Mouse (Mus musculus) ES-E14 (cell line): ENCODE results near the gene Adgrd1. TPM values are rescaled to one million over a fixed set of nuclear protein-coding genes. Genes with fewer than 3 reads are reported as not detected.

Experiments
- DNase-seq: peaks from one replicate; pipeline ENCODE4 v3.0.0-alpha.2; 2013; ENCODE audit warnings: low read depth, low spot score
- H3K27ac ChIP-seq: 2 replicates; pipeline ENCODE4 v1.5.1; 2012; ENCODE audit warnings: low read depth, mild to moderate bottlenecking, low read length, moderate library complexity, mixed read lengths; ENCODE audit not compliant: poor library complexity, insufficient read depth, severe bottlenecking
- H3K36me3 ChIP-seq: 2 replicates; pipeline ENCODE4 v1.6.1; 2012; ENCODE audit warnings: mild to moderate bottlenecking, low read length, moderate library complexity, mixed read lengths; ENCODE audit not compliant: control insufficient read depth, poor library complexity, insufficient read depth, severe bottlenecking
- H3K4me1 ChIP-seq, 2 experiments: fragments of 150-350 bp in 1 of 2; sonication (generic) in 1 of 2; 2 replicates each; pipeline ENCODE4 v1.6.1; 2012; ENCODE audit warnings: low read length in 2 of 2, mild to moderate bottlenecking in 1 of 2, mixed read lengths in 1 of 2; ENCODE audit not compliant: control insufficient read depth in 2 of 2, insufficient read depth in 2 of 2, poor library complexity in 1 of 2
- H3K4me3 ChIP-seq, 2 experiments: fragments of 150-350 bp in 1 of 2; sonication (generic) in 1 of 2; 2 replicates each; pipeline ENCODE4 v1.5.1; 2012; ENCODE audit warnings: low read length in 2 of 2, low read depth in 1 of 2, mild to moderate bottlenecking in 1 of 2, mixed read lengths in 1 of 2; ENCODE audit not compliant: insufficient read depth in 1 of 2, poor library complexity in 1 of 2, severe bottlenecking in 1 of 2
- H3K9ac ChIP-seq: 2 replicates; pipeline ENCODE4 v1.6.1; 2012; ENCODE audit warnings: low read depth, mild to moderate bottlenecking, low read length, mixed read lengths; ENCODE audit not compliant: poor library complexity, insufficient read depth, severe bottlenecking
- H3K9me3 ChIP-seq: fragments of 150-350 bp; sonication (generic); 2 replicates; pipeline ENCODE4 v1.6.1; 2012; ENCODE audit warnings: low read depth, mild to moderate bottlenecking, low read length; ENCODE audit not compliant: control insufficient read depth, insufficient read depth
- CHD2 ChIP-seq: IDR thresholded peaks from 2 replicates; pipeline ENCODE4 v1.6.1; 2014; ENCODE audit warnings: mild to moderate bottlenecking, low read depth, low read length, inconsistent platforms
- HCFC1 ChIP-seq: IDR thresholded peaks from 2 replicates; pipeline ENCODE4 v1.6.1; 2012; ENCODE audit warnings: low read length, inconsistent platforms, borderline replicate concordance; ENCODE audit not compliant: insufficient read depth
- MAFK ChIP-seq: IDR thresholded peaks from 2 replicates; pipeline ENCODE4 v1.6.1; 2014; ENCODE audit warnings: mild to moderate bottlenecking, low read depth, low read length, inconsistent platforms; ENCODE audit not compliant: insufficient read depth
- ZC3H11A ChIP-seq: IDR thresholded peaks from 2 replicates; pipeline ENCODE4 v1.6.1; 2012; ENCODE audit warnings: low read depth, mild to moderate bottlenecking, inconsistent platforms, low read length, borderline replicate concordance
- ZNF384 ChIP-seq: IDR thresholded peaks from 2 replicates; pipeline ENCODE4 v1.6.1; 2012; ENCODE audit warnings: low read depth, low read length, inconsistent platforms
- in situ Hi-C, 2 experiments: fragments of 600-800 bp; cut with MboI; formaldehyde crosslinking; loops; one replicate each; pipeline ENCODE4 v1.15.1; 2025; ENCODE audit warnings: low sequenced_read_pairs in 2 of 2, inconsistent platforms in 1 of 2; ENCODE audit not compliant: unreplicated experiment in 2 of 2
- total RNA-seq: library from RNA; depleted of rRNA; stranded (reverse); fragments of 300-350 nt; gene quantifications from 2 replicates; pipeline ENCODE4 v1.2.3, GENCODE M21; 2012

The Adgrd1 gene
- total RNA-seq, 1 experiment: 1.1 TPM

DNA sequence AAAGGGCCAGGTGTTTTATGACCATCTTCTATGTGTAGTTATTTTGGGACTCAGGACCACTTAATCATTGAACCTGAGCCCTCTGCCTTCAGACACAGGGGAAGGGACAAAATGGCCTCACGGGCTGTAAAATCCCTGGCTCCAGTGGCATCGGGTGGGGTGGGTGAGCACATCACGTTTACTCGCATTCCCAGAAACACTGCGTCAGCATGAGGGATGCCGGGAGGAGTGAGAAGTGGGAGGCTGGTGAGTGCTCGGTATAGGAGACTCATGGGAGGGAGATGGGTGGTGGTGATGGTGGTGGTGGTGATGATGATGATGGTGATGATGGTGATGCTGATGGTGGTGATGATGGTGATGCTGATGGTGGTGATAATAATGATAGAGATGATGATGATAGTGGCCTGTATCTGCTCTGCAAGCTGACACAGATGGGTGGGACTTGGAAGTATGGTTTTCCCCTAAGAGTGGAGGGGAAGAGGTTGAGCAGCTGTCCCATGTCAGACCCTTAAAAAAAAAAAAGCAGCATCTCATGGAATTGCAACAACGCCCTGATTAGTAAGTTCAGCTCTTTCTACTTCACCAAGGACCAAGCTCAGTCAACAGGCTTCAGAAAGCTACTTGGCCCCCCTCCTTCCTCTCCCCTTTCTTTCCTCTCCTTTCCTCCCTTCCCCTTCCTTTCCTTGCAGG is 29.9 kb upstream of the Adgrd1 start:
- no peaks in the 10 kb centered on the region for H3K36me3 ChIP-seq
- in situ Hi-C loops: loop anchor here in 1 of 2 experiments (10.0 kb wide), 2 partner anchors 98 to 518 kb away; partner anchors contain the start of gene Mmp17
- H3K4me3 ChIP-seq: no peak overlapping the region
- H3K9ac ChIP-seq: no peak overlapping the region
- peaks cover 5 to 23% of the 10 kb centered on the region in 2 experiments; a peak in 2 of 4 replicates for H3K4me1 ChIP-seq
- DNase-seq: no peak
- H3K9me3 ChIP-seq: no peaks in the 10 kb centered on the region
- H3K27ac ChIP-seq: no peak overlapping the region
- TF ChIP-seq CHD2: no peak
- no peak for TF ChIP-seq ZNF384
- TF ChIP-seq MAFK: no peak
- no peak for TF ChIP-seq ZC3H11A
- no peak for TF ChIP-seq HCFC1

- Histone ChIP-seq H3K27ac (no peak overlapping the region), H3K36me3 (no peaks in the 10 kb centered on the region), H3K4me1 (peaks cover 5 to 23% of the 10 kb centered on the region in 2 experiments; a peak in 2 of 4 replicates), H3K4me3 (no peak overlapping the region), H3K9me3 (no peaks in the 10 kb centered on the region), H3K9ac (no peak overlapping the region)
- in situ Hi-C loops: loop anchor here in 1 of 2 experiments (10.0 kb wide), 2 partner anchors 97 to 517 kb away; partner anchors contain the start of gene Mmp17
- TF ChIP-seq MAFK (no peak), ZNF384 (no peak), ZC3H11A (no peak), CHD2 (no peak), HCFC1 (no peak)
- DNase-seq: no peak
These were observed 29.2 kb upstream of the Adgrd1 start for GRCm38 (mm10) chr5:129067231-129067834.

- TF ChIP-seq ZC3H11A (no peak), MAFK (no peak)
- H3K27ac ChIP-seq: no peak overlapping the region
- DNase-seq: no peak
- H3K9me3 ChIP-seq: no peaks in the 10 kb centered on the region
- H3K9ac ChIP-seq: no peak overlapping the region
- H3K4me1 ChIP-seq: peaks cover 4 to 21% of the 10 kb centered on the region in 2 experiments; a peak in 2 of 4 replicates
- H3K36me3 ChIP-seq: no peaks in the 10 kb centered on the region
- no peak overlapping the region for H3K4me3 ChIP-seq
- in situ Hi-C loops: no loop called here
These were observed 24.7 kb upstream of the Adgrd1 start for GRCm38 (mm10) chr5:129071761-129072280.

GRCm38 (mm10) chr5:129073404-129073803 is 23.1 kb upstream of the Adgrd1 start:
- Histone ChIP-seq H3K9me3 (no peaks in the 10 kb centered on the region), H3K36me3 (no peaks in the 10 kb centered on the region), H3K4me3 (no peak overlapping the region), H3K9ac (no peak overlapping the region), H3K4me1 (peaks cover 4 to 16% of the 10 kb centered on the region in 2 experiments; a peak in 2 of 4 replicates), H3K27ac (no peak overlapping the region)
- no peak for TF ChIP-seq MAFK
- no peak for TF ChIP-seq CHD2
- no peak for DNase-seq
- in situ Hi-C loops: no loop called here
